Mouse (Mus musculus): ENCODE measurements around the gene Psenen. TPM values are rescaled to one million over a fixed set of nuclear protein-coding genes. Genes with fewer than 3 reads are reported as not detected.

The Psenen gene
- polyA plus RNA-seq, 1 experiment from 2014 or later: 185 TPM

DNA sequence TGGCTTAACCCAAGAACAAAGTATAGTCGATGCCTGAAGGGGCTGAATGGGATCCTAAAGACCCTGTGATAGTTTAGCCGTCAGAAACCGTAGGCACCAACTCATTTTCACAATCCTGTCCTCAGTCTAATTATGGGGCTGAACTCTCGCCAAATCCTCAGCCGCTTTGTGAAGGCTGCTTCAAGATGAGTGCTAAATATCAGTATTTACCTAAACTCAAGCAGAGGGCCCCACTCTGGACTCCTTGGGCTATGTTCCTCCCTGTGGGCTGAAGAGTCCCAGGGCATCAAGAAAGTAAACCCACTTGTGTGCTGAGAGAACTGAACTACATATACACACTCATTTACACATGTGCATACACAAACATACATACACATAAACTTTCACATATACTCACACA, 33.4 kb upstream of the Psenen start:
- Histone ChIP-seq H3K9me3 (ENCODE audit: control insufficient read depth, low read length) (no peaks in the 10 kb centered on the region), H3K9ac (ENCODE audit: low read length) (no peak overlapping the region), H3K4me2 (replicated peaks; ENCODE audit: low read depth) (no peak overlapping the region), H3K36me3 (ENCODE audit: control insufficient read depth, insufficient read depth, low read length) (no peaks in the 10 kb centered on the region), H3K4me1 (replicated peaks; ENCODE audit: control insufficient read depth, insufficient read depth) (no peaks in the 10 kb centered on the region), H3K4me3 (ENCODE audit: low read depth, low read length) (no peak overlapping the region), H3K27me3 (ENCODE audit: control insufficient read depth, insufficient read depth, low read length) (no peaks in the 10 kb centered on the region), H3K27ac (replicated peaks) (no peak overlapping the region)
- TF ChIP-seq EP300 (optimal IDR thresholded peaks at IDR 0.05): no peak
- no peak for TF ChIP-seq CTCF (IDR thresholded peaks at IDR 0.05; ENCODE audit: low read depth)
- WGBS: 75% methylated on average over 5 of the region's 5 CpGs
- ATAC-seq (ENCODE audit: low FRiP score, low TSS enrichment) (no peak), DNase-seq (ENCODE audit: low spot score) (no peak)

DNA sequence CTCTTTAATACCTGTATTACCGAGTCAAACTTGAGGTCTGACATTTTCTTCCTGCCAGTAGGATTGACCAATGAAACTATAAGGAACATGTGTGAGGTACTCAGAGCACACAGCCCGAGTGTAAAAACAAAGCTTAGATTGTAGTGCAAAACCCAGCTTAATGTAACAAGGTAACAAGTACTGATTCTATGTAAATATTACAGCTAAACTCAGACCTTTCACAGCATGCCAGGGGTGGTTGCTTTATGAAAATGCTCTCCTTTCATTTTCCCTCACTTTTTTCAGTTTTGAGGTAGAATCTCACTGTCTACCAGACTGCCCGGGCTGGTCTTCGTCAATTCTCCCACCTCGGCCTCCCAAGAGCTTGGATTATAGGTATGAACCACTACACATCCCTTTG, 32.7 kb upstream of the Psenen start:
- Histone ChIP-seq H3K36me3 (ENCODE audit: control insufficient read depth, insufficient read depth, low read length) (no peaks in the 10 kb centered on the region), H3K9me3 (ENCODE audit: control insufficient read depth, low read length) (no peaks in the 10 kb centered on the region), H3K27ac (replicated peaks) (no peak overlapping the region), H3K27me3 (ENCODE audit: control insufficient read depth, insufficient read depth, low read length) (no peaks in the 10 kb centered on the region), H3K4me3 (ENCODE audit: low read depth, low read length) (no peak overlapping the region), H3K4me1 (replicated peaks; ENCODE audit: control insufficient read depth, insufficient read depth) (no peaks in the 10 kb centered on the region), H3K9ac (ENCODE audit: low read length) (no peak overlapping the region), H3K4me2 (replicated peaks; ENCODE audit: low read depth) (no peak overlapping the region)
- TF ChIP-seq CTCF (IDR thresholded peaks at IDR 0.05; ENCODE audit: low read depth) (no peak), EP300 (optimal IDR thresholded peaks at IDR 0.05) (no peak)
- 68% methylated on average over 5 of the region's 5 CpGs for WGBS
- ATAC-seq (ENCODE audit: low FRiP score, low TSS enrichment) (no peak), DNase-seq (ENCODE audit: low spot score) (no peak)

DNA sequence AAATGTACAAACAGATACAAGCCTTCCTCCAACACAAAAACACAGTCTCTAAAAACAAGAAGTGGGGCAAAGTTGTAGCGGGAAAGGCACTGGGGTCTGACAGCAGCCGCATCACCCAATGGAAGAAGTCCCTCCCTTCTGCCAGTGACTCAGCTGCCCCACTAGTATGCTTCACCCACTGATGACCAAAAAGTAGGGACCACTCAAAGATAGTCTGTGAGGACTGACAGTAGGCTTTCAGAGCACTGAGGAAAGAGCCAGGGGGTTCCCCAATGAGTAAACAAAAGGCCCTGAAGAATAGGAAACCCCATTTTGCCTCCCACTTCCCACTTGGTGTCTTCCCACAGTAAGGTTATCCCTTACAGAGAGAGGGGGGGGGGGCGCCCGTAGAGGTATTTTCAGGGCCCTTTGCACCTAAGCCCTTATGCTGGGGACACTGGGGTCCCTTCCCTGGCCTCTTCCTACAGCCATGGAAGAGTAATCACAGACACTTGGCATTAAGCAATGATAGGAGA, 31.1 kb upstream of the Psenen start:
- WGBS: 65% methylated on average over 4 of the region's 4 CpGs
- Histone ChIP-seq H3K4me2 (replicated peaks; ENCODE audit: low read depth) (no peak overlapping the region), H3K36me3 (ENCODE audit: control insufficient read depth, insufficient read depth, low read length) (no peaks in the 10 kb centered on the region), H3K9me3 (ENCODE audit: control insufficient read depth, low read length) (no peaks in the 10 kb centered on the region), H3K4me3 (ENCODE audit: low read depth, low read length) (no peak overlapping the region), H3K4me1 (replicated peaks; ENCODE audit: control insufficient read depth, insufficient read depth) (no peaks in the 10 kb centered on the region; the same call in 1 of the 2 replicates), H3K9ac (ENCODE audit: low read length) (no peak overlapping the region), H3K27ac (replicated peaks) (no peak overlapping the region), H3K27me3 (ENCODE audit: control insufficient read depth, insufficient read depth, low read length) (no peaks in the 10 kb centered on the region)
- ATAC-seq (ENCODE audit: low FRiP score, low TSS enrichment): no peak
- TF ChIP-seq CTCF (IDR thresholded peaks at IDR 0.05; ENCODE audit: low read depth): no peak
- TF ChIP-seq EP300 (optimal IDR thresholded peaks at IDR 0.05): no peak
- DNase-seq (ENCODE audit: low spot score): no peak

DNA sequence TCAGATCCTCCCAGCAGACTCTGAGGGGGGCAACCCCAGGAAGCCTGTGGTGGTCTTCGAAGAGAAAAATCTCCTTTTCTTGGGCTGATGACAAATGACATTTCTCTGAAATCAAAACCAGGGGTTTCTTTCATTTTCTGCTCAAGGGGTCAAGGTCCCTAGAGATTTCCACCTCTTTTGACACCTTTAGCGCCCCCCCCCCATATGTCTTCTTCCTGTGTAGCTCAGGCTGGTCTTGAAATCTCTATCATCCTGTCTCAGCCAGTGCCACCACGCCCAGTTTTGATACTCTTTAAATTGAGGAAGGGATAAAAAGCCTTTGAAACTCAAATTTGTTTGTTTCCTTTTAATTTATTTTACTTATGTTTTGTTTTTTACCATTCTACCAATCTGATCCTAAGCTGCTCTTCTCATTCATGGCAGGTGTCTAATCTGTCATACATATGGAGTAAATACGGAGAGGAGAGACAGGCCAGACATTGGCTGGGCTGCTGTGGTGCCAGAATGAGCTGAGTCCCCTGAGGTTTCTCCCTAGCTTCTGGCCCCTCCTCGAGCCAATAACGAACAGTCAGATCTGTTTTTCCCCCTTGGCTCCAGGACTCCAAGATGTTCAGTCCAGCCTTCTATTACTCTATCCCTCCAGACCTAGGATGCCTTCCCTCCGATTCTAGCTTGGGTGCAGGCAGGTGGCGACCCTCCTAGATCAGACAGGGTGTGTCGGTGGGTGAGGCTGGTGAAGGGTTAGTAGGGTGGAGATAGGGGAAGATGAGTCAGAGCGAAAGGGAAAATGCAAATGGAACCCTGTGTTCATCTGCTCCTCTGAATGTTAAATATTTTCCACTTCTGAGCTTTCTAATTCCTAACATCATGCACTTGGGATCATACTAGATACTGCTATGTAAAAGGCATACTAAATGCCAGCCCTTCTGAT, 30.4 kb upstream of the Psenen start:
- Histone ChIP-seq H3K4me2 (replicated peaks; ENCODE audit: low read depth) (no peak overlapping the region), H3K4me3 (ENCODE audit: low read depth, low read length) (no peak overlapping the region), H3K9me3 (ENCODE audit: control insufficient read depth, low read length) (no peaks in the 10 kb centered on the region), H3K36me3 (ENCODE audit: control insufficient read depth, insufficient read depth, low read length) (no peaks in the 10 kb centered on the region), H3K9ac (ENCODE audit: low read length) (0 out of 2 replicates have a peak overlapping the region, but pooled peaks have one; percentile 2), H3K4me1 (replicated peaks; ENCODE audit: control insufficient read depth, insufficient read depth) (no peaks in the 10 kb centered on the region; the same call in 1 of the 2 replicates), H3K27ac (replicated peaks) (no peak overlapping the region), H3K27me3 (ENCODE audit: control insufficient read depth, insufficient read depth, low read length) (no peaks in the 10 kb centered on the region)
- TF ChIP-seq CTCF (IDR thresholded peaks at IDR 0.05; ENCODE audit: low read depth) (no peak), EP300 (optimal IDR thresholded peaks at IDR 0.05) (no peak)
- no peak for DNase-seq (ENCODE audit: low spot score)
- WGBS: 61% methylated on average over 10 of the region's 10 CpGs
- ATAC-seq (ENCODE audit: low FRiP score, low TSS enrichment): no peak

DNA sequence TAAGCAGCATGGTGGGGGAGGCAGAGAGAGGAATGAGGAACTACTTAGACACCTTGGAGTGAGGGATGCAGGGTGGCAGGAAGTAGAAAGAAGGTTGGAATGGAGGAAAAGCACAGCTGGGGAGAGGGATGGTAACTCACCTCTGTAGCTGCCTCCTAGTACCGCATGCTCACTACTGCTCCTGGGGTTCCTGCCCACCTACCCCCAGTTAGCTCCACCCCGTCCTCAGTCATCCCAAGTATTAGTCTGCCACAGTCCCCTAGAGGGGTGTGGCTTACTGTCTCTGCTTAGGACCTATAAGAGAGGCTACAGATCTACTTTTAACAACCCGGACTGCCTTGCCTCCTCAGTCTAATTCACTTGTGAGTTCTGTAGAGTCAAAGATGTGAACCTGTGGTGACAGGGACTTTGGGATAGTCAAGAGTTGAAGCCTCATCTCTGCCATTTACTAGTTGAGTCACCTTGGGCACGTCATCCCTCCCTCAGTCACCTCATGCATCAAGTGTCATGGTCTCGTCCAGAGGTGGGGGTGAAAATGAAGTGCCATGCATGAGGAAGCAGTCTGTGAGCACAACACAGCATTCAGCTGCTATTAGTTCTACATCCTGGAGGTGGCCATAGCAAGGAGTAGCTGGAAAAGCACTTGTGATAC, 29.5 kb upstream of the Psenen start:
- Histone ChIP-seq H3K36me3 (ENCODE audit: control insufficient read depth, insufficient read depth, low read length) (no peaks in the 10 kb centered on the region), H3K9ac (ENCODE audit: low read length) (no peak overlapping the region), H3K27ac (replicated peaks) (no peak overlapping the region), H3K4me2 (replicated peaks; ENCODE audit: low read depth) (no peak overlapping the region), H3K4me3 (ENCODE audit: low read depth, low read length) (no peak overlapping the region), H3K9me3 (ENCODE audit: control insufficient read depth, low read length) (no peaks in the 10 kb centered on the region), H3K4me1 (replicated peaks; ENCODE audit: control insufficient read depth, insufficient read depth) (no peaks in the 10 kb centered on the region; the same call in 1 of the 2 replicates), H3K27me3 (ENCODE audit: control insufficient read depth, insufficient read depth, low read length) (no peaks in the 10 kb centered on the region)
- no peak for ATAC-seq (ENCODE audit: low FRiP score, low TSS enrichment)
- TF ChIP-seq EP300 (optimal IDR thresholded peaks at IDR 0.05) (no peak), CTCF (IDR thresholded peaks at IDR 0.05; ENCODE audit: low read depth) (no peak)
- 47% methylated on average over 5 of the region's 5 CpGs for WGBS
- no peak for DNase-seq (ENCODE audit: low spot score)

Measured in stomach, postnatal 0 days (tissue).